ENCODE assay signal across 8 mouse cellular contexts in genomic region chr2:166153891-166154711, GRCm38 (mm10). TPM values are rescaled to one million over a fixed set of nuclear protein-coding genes. Genes with fewer than 3 reads are reported as not detected.
DNase-seq lines count a peak whose midpoint lies in the region; ATAC-seq and TF ChIP-seq lines count a peak whose summit lies in the region.

No protein-coding gene starts in this region.

- no peak for DNase-seq in gastrocnemius, adult 2 months
- DNase-seq in gastrocnemius, adult 8-10 months (ENCODE audit: low spot score in 2 of 2), result no peak
- DNase-seq in ES-E14 (ENCODE audit: low read depth, low spot score), result no peak
- DNase-seq in layer of hippocampus, postnatal 10 days (ENCODE audit: low spot score in 2 of 2), result no peak

- intact Hi-C loops in gastrocnemius, adult 2 months (cut with DNase I), result loop anchor here (5.0 kb wide), 1 partner anchor 47 kb away; no protein-coding TSS in a partner anchor

- TF ChIP-seq CTCF in gastrocnemius, adult 2 months (IDR thresholded peaks at IDR 0.05), result no peak

- under 1% methylated on average over 51 of the region's 51 CpGs for WGBS in forebrain, embryonic 12.5 days
- 0% methylated on average over 51 of the region's 51 CpGs for WGBS in kidney, embryonic 14.5 days
- WGBS in midbrain, embryonic 15.5 days, result under 1% methylated on average over 50 of the region's 51 CpGs

- H3K9ac ChIP-seq in ES-E14 (ENCODE audit: insufficient read depth, low read depth, low read length, poor library complexity, severe bottlenecking), result peak overlapping the region; percentile 93
- peak overlapping the region; percentile 86 for H3K9ac ChIP-seq in forebrain, embryonic 12.5 days
- H3K9ac ChIP-seq in kidney, embryonic 14.5 days (ENCODE audit: low read depth, low read length), result peak overlapping the region; percentile 93
- H3K9ac ChIP-seq in midbrain, embryonic 15.5 days, result peak overlapping the region; percentile 79

- no peaks in the 10 kb centered on the region for H3K9me3 ChIP-seq in ES-E14 (ENCODE audit: control insufficient read depth, insufficient read depth, low read depth, low read length)
- H3K9me3 ChIP-seq in forebrain, embryonic 12.5 days, result no peaks in the 10 kb centered on the region
- no peaks in the 10 kb centered on the region for H3K9me3 ChIP-seq in kidney, embryonic 14.5 days (ENCODE audit: control insufficient read depth, low read length)
- H3K9me3 ChIP-seq in midbrain, embryonic 15.5 days, result no peaks in the 10 kb centered on the region

- H3K27ac ChIP-seq in gastrocnemius, adult 2 months, result peak overlapping the region; percentile 83
- H3K27ac ChIP-seq in ES-E14 (ENCODE audit: insufficient read depth, low read depth, low read length, poor library complexity, severe bottlenecking), result peak overlapping the region; percentile 95
- peak overlapping the region; percentile 88 for H3K27ac ChIP-seq in forebrain, embryonic 12.5 days
- peak overlapping the region; percentile 94 for H3K27ac ChIP-seq in kidney, embryonic 14.5 days (ENCODE audit: low read depth, low read length)
- peak overlapping the region; percentile 86 for H3K27ac ChIP-seq in midbrain, embryonic 15.5 days

- peak overlapping the region; percentile 86 for H3K4me3 ChIP-seq in gastrocnemius, adult 2 months
- peak overlapping the region; percentile 83 to 84 for H3K4me3 ChIP-seq in ES-E14 (ENCODE audit: insufficient read depth in 1 of 2, low read depth in 1 of 2, low read length in 2 of 2, poor library complexity in 1 of 2, severe bottlenecking in 1 of 2)
- H3K4me3 ChIP-seq in forebrain, embryonic 12.5 days (replicated peaks), result peak overlapping the region; percentile 77
- H3K4me3 ChIP-seq in kidney, embryonic 14.5 days (ENCODE audit: low read length), result peak overlapping the region; percentile 73
- H3K4me3 ChIP-seq in midbrain, embryonic 15.5 days, result peak overlapping the region; percentile 75

- H3K4me2 ChIP-seq in forebrain, embryonic 12.5 days, result peak overlapping the region; percentile 96
- peak overlapping the region; percentile 77 for H3K4me2 ChIP-seq in kidney, embryonic 14.5 days (replicated peaks; ENCODE audit: low read depth, low read length)
- peak overlapping the region; percentile 95 for H3K4me2 ChIP-seq in midbrain, embryonic 15.5 days

- H3K27me3 ChIP-seq in forebrain, embryonic 12.5 days, result peaks cover 48% of the 10 kb centered on the region
- no peaks in the 10 kb centered on the region for H3K27me3 ChIP-seq in kidney, embryonic 14.5 days (ENCODE audit: control insufficient read depth, insufficient read depth, low read length)
- peaks cover 7% of the 10 kb centered on the region; the same call in 1 of the 2 replicates for H3K27me3 ChIP-seq in midbrain, embryonic 15.5 days (replicated peaks)

- in situ Hi-C loops in ES-E14 (cut with MboI; ENCODE audit: low sequenced_read_pairs in 2 of 2, unreplicated experiment in 2 of 2), result no loop called here

- peaks cover 15 to 35% of the 10 kb centered on the region in 2 experiments for H3K4me1 ChIP-seq in ES-E14 (ENCODE audit: control insufficient read depth in 2 of 2, insufficient read depth in 2 of 2, low read length in 2 of 2, poor library complexity in 1 of 2)
- peaks cover 69% of the 10 kb centered on the region for H3K4me1 ChIP-seq in forebrain, embryonic 12.5 days
- H3K4me1 ChIP-seq in kidney, embryonic 14.5 days (ENCODE audit: control insufficient read depth, insufficient read depth, low read length), result peaks cover 38% of the 10 kb centered on the region
- H3K4me1 ChIP-seq in midbrain, embryonic 15.5 days, result peaks cover 49% of the 10 kb centered on the region

- H3K36me3 ChIP-seq in ES-E14 (ENCODE audit: control insufficient read depth, insufficient read depth, low read length, poor library complexity, severe bottlenecking), result peaks cover 11% of the 10 kb centered on the region
- H3K36me3 ChIP-seq in forebrain, embryonic 12.5 days (replicated peaks), result no peaks in the 10 kb centered on the region
- H3K36me3 ChIP-seq in kidney, embryonic 14.5 days (ENCODE audit: control insufficient read depth, insufficient read depth, low read length), result no peaks in the 10 kb centered on the region
- H3K36me3 ChIP-seq in midbrain, embryonic 15.5 days (replicated peaks), result no peaks in the 10 kb centered on the region

- ATAC-seq in forebrain, embryonic 12.5 days (ENCODE audit: low FRiP score), result peak; percentile 21
- ATAC-seq in kidney, embryonic 14.5 days (ENCODE audit: low FRiP score, low TSS enrichment), result peak; percentile 36; the same call in 1 of the 2 replicates
- peak; percentile 29; the same call in 1 of the 2 replicates for ATAC-seq in midbrain, embryonic 15.5 days (replicated peaks)
- no peak for ATAC-seq in frontal cortex, adult (ENCODE audit: low TSS enrichment)

TF ChIP-seq in ES-E14, 5 proteins besides CTCF, POLR2A, EP300 and RAD21:
- TF ChIP-seq HCFC1 (IDR thresholded peaks at IDR 0.05; ENCODE audit: borderline replicate concordance, insufficient read depth, low read length) (no peak), MAFK (IDR thresholded peaks at IDR 0.05; ENCODE audit: insufficient read depth, low read depth, low read length) (no peak), CHD2 (IDR thresholded peaks at IDR 0.05; ENCODE audit: low read depth, low read length) (no peak), ZC3H11A (IDR thresholded peaks at IDR 0.05; ENCODE audit: borderline replicate concordance, low read depth, low read length) (no peak), ZNF384 (IDR thresholded peaks at IDR 0.05; ENCODE audit: low read depth, low read length) (no peak)

RNA-seq across cellular contexts. Expression of gene Sulf2, which starts 1.4 kb away (rescaled TPM):
- 10 to 100 TPM in 1 of 2 experiments, 1 to 10 TPM in 1; 5.9 to 12.2 TPM for total RNA-seq in gastrocnemius, adult 2 months (2021)
- 1 to 10 TPM; 6.0 to 9.9 (median 7.1) TPM for total RNA-seq in gastrocnemius, adult 8-10 months (2022)
- 102 and 164 TPM in 2 replicates for total RNA-seq in ES-E14 (2012; rRNA removed)
- polyA plus RNA-seq in forebrain, embryonic 12.5 days (2016; fragmentation: Nextera tagmentation; extraction: Ambion mirVana), result 67.1 and 77.9 TPM in 2 replicates
- polyA plus RNA-seq in kidney, embryonic 14.5 days (2014; fragmentation: Nextera tagmentation; extraction: Ambion mirVana), result 69.3 and 80.4 TPM in 2 replicates
- polyA plus RNA-seq in midbrain, embryonic 15.5 days (2015; fragmentation: Nextera tagmentation; extraction: Ambion mirVana), result 106 and 108 TPM in 2 replicates
- 100 to 1,000 TPM; 192 to 224 TPM for total RNA-seq in layer of hippocampus, postnatal 10 days (2021)
